In the genomic region with DNA sequence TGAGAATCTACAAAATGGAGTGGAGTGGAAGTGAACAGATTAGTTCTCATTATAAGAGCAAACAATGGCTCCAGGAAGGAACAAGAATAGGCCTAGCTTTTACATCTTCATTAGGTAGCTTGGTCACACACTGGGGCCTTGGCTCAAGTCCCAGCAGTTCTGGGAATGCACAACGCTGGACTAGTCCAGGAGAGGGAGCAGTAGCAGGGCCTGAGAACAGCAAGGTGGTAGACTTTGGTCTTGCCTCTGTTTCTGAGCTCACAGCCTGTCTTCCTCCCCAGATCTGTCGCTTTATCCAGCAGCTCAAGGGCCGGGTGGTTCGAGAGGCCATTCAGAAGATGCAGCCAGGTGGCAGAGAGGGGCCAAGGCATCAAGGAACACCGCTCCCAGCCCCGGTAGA, we compare ENCODE assay signal across 8 mouse cellular contexts. TPM values are rescaled to one million over a fixed set of nuclear protein-coding genes. Genes with fewer than 3 reads are reported as not detected.
DNase-seq lines count a peak whose midpoint lies in the region; ATAC-seq and TF ChIP-seq lines count a peak whose summit lies in the region.

No protein-coding gene starts in this region.

- H3K9me3 ChIP-seq in heart, embryonic 15.5 days (replicated peaks) = no peaks in the 10 kb centered on the region
- no peaks in the 10 kb centered on the region for H3K9me3 ChIP-seq in lung, postnatal 0 days (ENCODE audit: low read length)

- peaks cover 17% of the 10 kb centered on the region; the same call in 1 of the 2 replicates for H3K36me3 ChIP-seq in heart, embryonic 15.5 days
- H3K36me3 ChIP-seq in lung, postnatal 0 days (ENCODE audit: insufficient read depth, low read length) = 0 out of 2 replicates have a peak, but pooled peaks cover 4% of the 10 kb centered on the region

- H3K9ac ChIP-seq in heart, embryonic 15.5 days = 0 out of 2 replicates have a peak overlapping the region, but pooled peaks have one; percentile 11
- H3K9ac ChIP-seq in lung, postnatal 0 days (replicated peaks; ENCODE audit: low read depth) = no peak overlapping the region

- H3K27ac ChIP-seq in heart, embryonic 15.5 days = peak overlapping the region; percentile 91; the same call in 1 of the 2 replicates
- H3K27ac ChIP-seq in lung, postnatal 0 days (ENCODE audit: low read length) = no peak overlapping the region

- no peak for ATAC-seq in heart, embryonic 15.5 days (replicated peaks; ENCODE audit: insufficient number of reproducible peaks, insufficient read depth, low FRiP score, low read depth)
- ATAC-seq in lung, postnatal 0 days = no peak

- 58% methylated on average over 6 of the region's 6 CpGs for WGBS in lung, adult 2 months
- 66% methylated on average over 6 of the region's 6 CpGs for WGBS in heart, embryonic 15.5 days
- WGBS in lung, postnatal 0 days = 62% methylated on average over 6 of the region's 6 CpGs

- no peak for TF ChIP-seq POLR2A in lung, adult 2 months (IDR thresholded peaks at IDR 0.05; ENCODE audit: borderline replicate concordance, extremely low read depth, low read depth, low read length)

- H3K27me3 ChIP-seq in heart, embryonic 15.5 days = no peaks in the 10 kb centered on the region
- H3K27me3 ChIP-seq in lung, postnatal 0 days (replicated peaks; ENCODE audit: insufficient read depth, low read length) = no peaks in the 10 kb centered on the region

- DNase-seq in lung, adult 2 months = no peak
- DNase-seq in lung, postnatal 25 days (ENCODE audit: low spot score) = no peak
- DNase-seq in cerebellum, adult 8-10 months = peak; percentile 75
- DNase-seq in kidney, postnatal 14 days = peak; percentile 85
- DNase-seq in lung, postnatal 0 days (ENCODE audit: low spot score) = peak; percentile 62
- peak; percentile 76 for DNase-seq in testis, postnatal 10 days (ENCODE audit: low spot score)
- DNase-seq in urinary bladder, adult 18-20 months (ENCODE audit: low spot score in 2 of 2) = no peak

- no peak for TF ChIP-seq EP300 in lung, postnatal 0 days (IDR thresholded peaks at IDR 0.05)

- peaks cover 11% of the 10 kb centered on the region for H3K4me1 ChIP-seq in lung, adult 2 months (ENCODE audit: control insufficient read depth, insufficient read depth, low read length)
- peaks cover 52% of the 10 kb centered on the region for H3K4me1 ChIP-seq in heart, embryonic 15.5 days (replicated peaks)
- H3K4me1 ChIP-seq in lung, postnatal 0 days (ENCODE audit: insufficient read depth, low read depth, low read length) = peaks cover 4% of the 10 kb centered on the region; the same call in 1 of the 2 replicates

- TF ChIP-seq CTCF in lung, adult 2 months (IDR thresholded peaks at IDR 0.05; ENCODE audit: insufficient read depth, low read length) = 0 out of 2 replicates have a peak, but pooled peaks have one; percentile 17
- peak; percentile 67 for TF ChIP-seq CTCF in lung, postnatal 0 days (IDR thresholded peaks at IDR 0.05)

- H3K4me2 ChIP-seq in heart, embryonic 15.5 days = peak overlapping the region; percentile 82
- peak overlapping the region; percentile 86; the same call in 1 of the 2 replicates for H3K4me2 ChIP-seq in lung, postnatal 0 days (replicated peaks; ENCODE audit: low read depth, low read length)

- H3K4me3 ChIP-seq in lung, adult 2 months (replicated peaks; ENCODE audit: extremely low read depth, low read depth, low read length) = no peak overlapping the region
- H3K4me3 ChIP-seq in heart, embryonic 15.5 days = peak overlapping the region; percentile 77
- no peak overlapping the region for H3K4me3 ChIP-seq in lung, postnatal 0 days (ENCODE audit: low read depth, low read length)

RNA-seq across cellular contexts. Expression of gene Snapc2, which starts 1.1 kb away (rescaled TPM):
- polyA plus RNA-seq in lung, adult 2 months (2012; rRNA removed) = 25.0 and 34.5 TPM in 2 replicates
- polyA plus RNA-seq in heart, embryonic 15.5 days (2015; fragmentation: Nextera tagmentation; extraction: Ambion mirVana) = 37.7 and 47.0 TPM in 2 replicates
- polyA plus RNA-seq in lung, postnatal 0 days (2015; fragmentation: Nextera tagmentation; extraction: Ambion mirVana) = 27.5 and 28.9 TPM in 2 replicates

RNA-seq across cellular contexts. Expression of gene Ctxn1, which starts 5.1 kb away (rescaled TPM):
- polyA plus RNA-seq in lung, adult 2 months (2012; rRNA removed) = 33.4 and 41.4 TPM in 2 replicates
- 27.8 and 37.3 TPM in 2 replicates for polyA plus RNA-seq in heart, embryonic 15.5 days (2015; fragmentation: Nextera tagmentation; extraction: Ambion mirVana)
- 35.1 and 38.4 TPM in 2 replicates for polyA plus RNA-seq in lung, postnatal 0 days (2015; fragmentation: Nextera tagmentation; extraction: Ambion mirVana)

RNA-seq across cellular contexts. Expression of gene Tgfbr3l, which starts 6.0 kb away (rescaled TPM):
- polyA plus RNA-seq in lung, adult 2 months (2012; rRNA removed) = 22.7 and 56.3 TPM in 2 replicates
- 3.0 and 3.3 TPM in 2 replicates for polyA plus RNA-seq in heart, embryonic 15.5 days (2015; fragmentation: Nextera tagmentation; extraction: Ambion mirVana)
- polyA plus RNA-seq in lung, postnatal 0 days (2015; fragmentation: Nextera tagmentation; extraction: Ambion mirVana) = 2.2 and 4.3 TPM in 2 replicates

RNA-seq across cellular contexts. Expression of gene Gm49320, which starts 15.3 kb away (rescaled TPM):
- polyA plus RNA-seq in lung, adult 2 months (2012; rRNA removed) = 1.3 and 1.6 TPM in 2 replicates
- 0.34 and 0.79 TPM in 2 replicates for polyA plus RNA-seq in heart, embryonic 15.5 days (2015; fragmentation: Nextera tagmentation; extraction: Ambion mirVana)
- polyA plus RNA-seq in lung, postnatal 0 days (2015; fragmentation: Nextera tagmentation; extraction: Ambion mirVana) = 0.25 and 0.86 TPM in 2 replicates

RNA-seq across cellular contexts. Expression of gene Map2k7, which starts 15.5 kb away (rescaled TPM):
- polyA plus RNA-seq in lung, adult 2 months (2012; rRNA removed) = 30.8 and 49.9 TPM in 2 replicates
- 21.0 and 24.6 TPM in 2 replicates for polyA plus RNA-seq in heart, embryonic 15.5 days (2015; fragmentation: Nextera tagmentation; extraction: Ambion mirVana)
- polyA plus RNA-seq in lung, postnatal 0 days (2015; fragmentation: Nextera tagmentation; extraction: Ambion mirVana) = 22.9 and 23.6 TPM in 2 replicates

Comparison
In these comparisons a context has a peak if more than half of its experiments do, and no peak if none do; other contexts are left out.
1. DNase-seq: peak in cerebellum, adult 8-10 months (single experiment), kidney, postnatal 14 days (single experiment), lung, postnatal 0 days (single experiment) and testis, postnatal 10 days (single experiment); none in lung, adult 2 months (single experiment), lung, postnatal 25 days (single experiment) and urinary bladder, adult 18-20 months (0 of 2).